Mouse (Mus musculus): ENCODE measurements around the gene Syngr1. TPM values are rescaled to one million over a fixed set of nuclear protein-coding genes. Genes with fewer than 3 reads are reported as not detected.

Gene Syngr1
- total RNA-seq, 2 experiments from 2014 or later, result 463 to 509 TPM

DNA sequence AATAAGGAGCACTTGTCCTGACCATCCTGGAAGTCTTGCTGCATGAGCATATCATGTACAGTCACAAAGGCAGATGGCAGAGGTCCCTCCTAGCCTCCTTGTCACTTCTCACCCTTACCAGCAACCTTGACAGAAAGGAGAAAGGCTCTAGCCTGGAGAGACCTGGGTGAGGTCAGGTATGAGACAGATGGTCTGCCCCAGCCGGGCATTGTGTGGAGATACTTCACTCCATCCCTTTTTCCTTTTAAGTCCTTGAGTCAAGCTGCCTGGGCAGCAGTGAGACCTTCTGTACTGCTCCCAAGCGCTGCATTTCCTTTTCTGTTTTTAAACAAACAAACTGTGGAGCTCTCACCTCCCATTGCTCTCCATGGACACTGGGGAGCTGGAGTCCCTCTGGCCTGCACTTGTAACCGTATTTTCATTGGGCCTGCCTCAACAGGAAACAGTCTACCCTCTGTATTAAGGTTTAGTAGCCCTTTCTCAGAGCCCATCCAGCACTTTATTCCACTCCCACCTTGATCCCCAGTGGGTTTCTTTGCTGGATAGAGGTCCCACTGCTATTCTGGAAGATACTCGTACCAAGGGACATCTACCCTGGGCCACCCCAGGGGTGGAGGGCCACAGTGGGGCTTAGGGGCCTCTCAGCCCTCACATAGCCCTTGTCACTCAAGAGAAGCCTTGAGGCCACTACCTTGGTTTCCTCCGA lies 67.0 kb downstream of the Syngr1 start:
- no peak for DNase-seq (ENCODE audit: low spot score in 2 of 2)
- intact Hi-C loops (cut with DNase I), result no loop called here

DNA sequence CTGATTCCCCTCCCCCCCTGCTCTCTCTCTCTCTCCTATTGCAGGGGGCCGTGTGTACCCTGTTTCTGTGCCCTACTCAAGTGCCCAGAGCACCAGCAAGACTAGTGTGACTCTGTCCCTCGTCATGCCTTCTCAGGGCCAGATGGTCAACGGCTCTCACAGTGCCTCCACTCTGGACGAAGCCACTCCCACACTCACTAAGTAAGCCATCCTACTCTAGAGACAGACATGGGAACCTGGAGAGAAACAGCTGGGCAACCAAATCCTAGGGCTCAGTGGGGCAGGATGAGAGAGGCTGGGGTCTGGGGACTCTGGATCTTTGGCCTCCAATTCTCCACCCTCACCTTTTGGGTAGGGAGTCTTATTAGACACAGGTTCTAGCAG lies 67.6 kb downstream of the Syngr1 start:
- intact Hi-C loops (cut with DNase I), result no loop called here
- no peak for DNase-seq (ENCODE audit: low spot score in 2 of 2)

GRCm38 (mm10) chr15:80159286-80159901 lies 68.3 kb downstream of the Syngr1 start:
- no peak for DNase-seq (ENCODE audit: low spot score in 2 of 2)
- intact Hi-C loops (cut with DNase I), result no loop called here

GRCm38 (mm10) chr15:80160223-80160622 lies 69.1 kb downstream of the Syngr1 start:
- intact Hi-C loops (cut with DNase I), result no loop called here
- DNase-seq (ENCODE audit: low spot score in 2 of 2), result no peak

GRCm38 (mm10) chr15:80160726-80161125 lies 69.6 kb downstream of the Syngr1 start:
- intact Hi-C loops (cut with DNase I), result no loop called here
- DNase-seq (ENCODE audit: low spot score in 2 of 2), result no peak

DNA sequence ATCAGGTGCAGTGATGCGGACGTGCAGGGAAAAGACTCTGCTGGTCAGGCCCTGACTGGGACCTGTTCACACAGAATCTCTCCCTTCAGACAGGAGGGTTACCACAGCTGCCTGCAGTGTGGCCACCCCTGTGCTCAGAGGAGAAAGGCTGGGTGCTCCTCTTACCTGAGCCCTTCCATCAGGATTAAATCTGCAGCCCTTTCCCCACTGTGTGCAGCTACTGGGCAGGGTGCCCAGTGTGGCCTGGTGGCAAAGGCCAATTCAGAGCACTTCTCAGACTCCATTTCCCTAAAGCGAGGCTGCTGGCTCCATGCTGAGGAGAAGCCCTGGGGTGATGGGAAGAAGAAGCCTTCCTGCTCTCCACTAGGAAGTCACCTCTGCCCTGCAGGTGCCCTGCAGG lies 70.1 kb downstream of the Syngr1 start:
- no peak for DNase-seq (ENCODE audit: low spot score in 2 of 2)
- intact Hi-C loops (cut with DNase I), result no loop called here

DNA sequence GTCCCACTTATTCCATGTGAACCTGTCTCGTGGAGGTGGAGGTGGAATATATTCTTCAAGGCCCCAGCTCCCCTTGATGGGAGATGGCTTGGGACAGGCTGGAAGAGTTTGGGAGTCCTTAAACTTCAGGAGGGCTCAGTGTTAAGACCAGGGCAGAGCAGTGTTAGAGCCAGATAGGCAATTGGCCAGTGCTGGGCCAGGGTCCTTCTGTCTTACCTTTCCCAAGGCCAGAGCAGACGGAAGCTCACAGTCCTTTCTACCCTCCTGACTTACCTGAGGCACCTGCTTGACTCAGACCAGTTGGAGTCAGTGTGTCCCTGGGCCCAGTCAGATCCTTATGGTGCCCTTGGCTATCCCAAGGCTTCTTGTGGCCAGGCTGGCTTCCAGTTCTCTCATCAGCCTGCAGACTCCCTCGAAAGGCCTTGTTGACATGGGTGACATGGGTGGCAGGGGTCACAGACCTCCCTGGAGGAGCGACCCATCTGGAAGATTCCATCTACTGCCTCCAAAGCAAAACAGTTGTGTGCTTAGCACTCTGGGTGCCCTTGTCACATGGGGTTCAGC lies 71.3 kb downstream of the Syngr1 start:
- DNase-seq (ENCODE audit: low spot score in 2 of 2), result no peak

DNA sequence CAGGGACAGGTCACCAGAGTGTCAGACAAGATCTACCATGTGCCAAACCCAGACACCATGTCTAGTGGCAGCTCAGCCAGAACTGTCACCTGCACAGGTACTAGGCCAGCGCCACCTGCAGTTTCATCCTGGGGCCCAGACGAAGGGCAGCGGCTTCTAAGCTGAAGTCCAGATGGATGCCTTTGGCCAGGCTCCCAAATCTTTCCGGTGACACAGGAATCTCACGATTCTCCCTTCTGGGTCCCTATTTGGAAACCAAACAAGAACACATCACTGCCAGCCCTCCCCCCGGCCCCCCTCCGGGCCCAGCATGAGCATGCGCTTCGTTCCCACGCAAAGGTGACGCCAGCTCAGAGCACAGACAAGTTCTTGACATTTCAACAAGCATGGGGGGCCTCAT lies 72.1 kb downstream of the Syngr1 start:
- peak; percentile 49 to 79 for DNase-seq (ENCODE audit: low spot score in 2 of 2)
- intact Hi-C loops (cut with DNase I), result no loop called here

More for the DNA sequence above, 71.3 kb downstream of the Syngr1 start:
- intact Hi-C loops (cut with DNase I), result no loop called here

DNA sequence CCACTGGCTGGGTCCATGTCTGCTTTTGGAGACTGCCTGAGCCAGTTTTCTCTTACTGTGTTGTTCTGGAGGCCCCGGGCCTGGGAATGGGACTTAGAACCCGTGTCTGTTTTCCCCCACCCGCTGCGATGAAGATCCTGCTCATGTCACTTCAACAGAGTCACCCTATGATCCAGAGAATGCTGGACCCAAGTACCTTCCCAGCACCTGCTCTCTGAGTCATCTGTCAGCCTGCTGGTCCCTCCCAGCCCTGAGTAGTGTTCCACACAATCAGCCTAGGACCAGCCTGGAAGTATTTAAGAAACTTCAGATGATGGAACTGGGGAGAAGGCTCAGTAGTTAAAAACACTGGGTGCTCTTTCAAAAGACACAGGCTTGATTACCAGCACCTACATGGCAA lies 72.6 kb downstream of the Syngr1 start:
- DNase-seq (ENCODE audit: low spot score in 2 of 2), result no peak
- intact Hi-C loops (cut with DNase I), result no loop called here

- peak in 1 of 2 experiments; percentile 39 for DNase-seq (ENCODE audit: low spot score in 2 of 2)
- intact Hi-C loops (cut with DNase I), result no loop called here
These were observed 74.3 kb downstream of the Syngr1 start for GRCm38 (mm10) chr15:80165396-80165795.

Small RNA genes within 50 kb of the gene (microRNA-seq; reads per million reads assigned to microRNA genes)
- gene Snord43, result 62.5 to 144 reads per million in 2 experiments

Other genes starting within 250 kb of the Syngr1 start
- 1 to 10 TPM; 3.7 to 4.0 TPM for gene Apobec3, start 199.7 kb upstream of the Syngr1 start, total RNA-seq (2021)
- 10 to 100 TPM; 27.1 to 29.5 TPM for gene Cbx7, start 120.2 kb upstream of the Syngr1 start, total RNA-seq (2021)
- gene Pdgfb, start 76.4 kb upstream of the Syngr1 start, total RNA-seq (2021), result 10 to 100 TPM; 34.0 to 36.7 TPM
- gene Rpl3, start 534 bp downstream of the Syngr1 start, total RNA-seq (2021), result 100 to 1,000 TPM; 457 to 461 TPM
- 10 to 100 TPM; 22.3 to 28.6 TPM for gene Tab1, start 41.8 kb downstream of the Syngr1 start, total RNA-seq (2021)
- gene Mgat3, start 82.4 kb downstream of the Syngr1 start, total RNA-seq (2021), result 100 to 1,000 TPM; 119 to 121 TPM
- gene Mief1, start 142.7 kb downstream of the Syngr1 start, total RNA-seq (2021), result 10 to 100 TPM; 32.4 to 35.5 TPM
- 1 to 10 TPM; 8.8 to 10.0 TPM for gene AC140267.1, start 144.5 kb downstream of the Syngr1 start, total RNA-seq (2021)
- 100 to 1,000 TPM; 104 to 111 TPM for gene Atf4, start 163.8 kb downstream of the Syngr1 start, total RNA-seq (2021)
- gene Rps19bp1, start 173.0 kb downstream of the Syngr1 start, total RNA-seq (2021), result 10 to 100 TPM; 38.8 to 41.4 TPM
- 10 to 100 TPM; 77.1 to 79.3 TPM for gene Cacna1i, start 195.9 kb downstream of the Syngr1 start, total RNA-seq (2021)